Mouse (Mus musculus): ENCODE data around the gene E2f2. TPM values are rescaled to one million over a fixed set of nuclear protein-coding genes. Genes with fewer than 3 reads are reported as not detected.

E2f2 gene
- polyA plus RNA-seq, 1 experiment from 2014 or later: 16.1 TPM

DNA sequence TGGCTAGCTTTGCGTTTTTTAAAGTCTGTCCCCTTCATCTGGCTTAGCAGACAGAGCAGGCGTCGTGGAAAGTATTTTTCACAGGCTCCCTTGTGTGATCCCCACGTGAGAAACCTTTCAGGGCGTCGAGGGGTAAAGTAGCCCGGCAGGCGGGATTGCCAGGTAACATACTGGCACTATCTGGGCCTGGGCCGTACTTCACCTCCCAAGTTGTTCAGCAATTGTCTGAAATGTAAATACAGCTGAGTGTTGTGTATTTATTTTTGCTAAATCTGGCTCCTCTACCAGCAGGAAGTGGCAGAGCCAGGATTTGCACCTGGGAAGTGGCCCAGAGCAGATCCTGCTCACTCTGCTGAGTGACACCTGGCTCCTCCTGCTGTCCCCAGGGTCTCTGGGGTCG lies 44.9 kb downstream of the E2f2 start:
- Histone ChIP-seq H3K36me3 (no peaks in the 10 kb centered on the region), H3K27me3 (no peaks in the 10 kb centered on the region), H3K4me1 (peaks cover 36% of the 10 kb centered on the region), H3K4me3 (no peak overlapping the region), H3K4me2 (no peak overlapping the region), H3K9me3 (no peaks in the 10 kb centered on the region), H3K9ac (no peak overlapping the region), H3K27ac (peak overlapping the region; percentile 4; the same call in 1 of the 2 replicates)
- no peak for ATAC-seq (ENCODE audit: borderline replicate concordance, extremely low read depth, low FRiP score, low TSS enrichment)
- WGBS: 27% methylated on average over 10 of the region's 10 CpGs

DNA sequence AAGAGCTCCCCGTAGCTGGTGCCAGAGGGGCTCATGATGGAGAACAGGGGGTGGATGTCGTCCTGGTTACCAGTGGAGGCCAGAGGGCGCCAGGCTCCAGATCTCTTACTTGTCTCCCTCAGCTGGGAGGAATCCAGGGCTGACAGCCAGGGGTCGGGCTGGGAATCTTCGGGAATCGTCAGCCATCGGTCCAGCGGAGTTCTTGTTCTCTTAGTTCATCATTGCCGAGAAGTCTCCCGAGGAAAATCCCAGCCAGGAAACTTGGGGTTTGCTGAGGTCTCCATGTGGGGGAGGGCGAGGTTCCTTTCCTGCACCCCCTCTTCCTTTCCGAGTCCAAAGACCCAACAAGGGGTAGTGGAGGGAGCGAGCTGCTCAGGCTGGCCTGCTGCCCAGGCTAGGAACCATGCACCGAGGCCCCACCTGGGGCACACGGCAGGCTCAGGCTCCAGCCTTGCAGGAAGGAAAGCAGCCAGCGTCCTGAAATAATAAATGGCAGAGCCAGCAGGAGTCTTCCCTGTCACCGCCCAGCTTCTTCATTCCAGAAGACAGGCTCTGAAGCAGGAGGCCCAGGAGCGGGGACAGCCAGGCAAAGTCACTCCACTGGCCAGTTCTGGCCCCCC lies 46.5 kb downstream of the E2f2 start:
- WGBS: 12% methylated on average over 18 of the region's 18 CpGs
- H3K9me3 ChIP-seq: no peaks in the 10 kb centered on the region
- peak; percentile 40; the same call in 1 of the 2 replicates for ATAC-seq (ENCODE audit: borderline replicate concordance, extremely low read depth, low FRiP score, low TSS enrichment)
- 0 out of 2 replicates have a peak overlapping the region, but pooled peaks have one; percentile 13 for H3K9ac ChIP-seq
- H3K27me3 ChIP-seq: no peaks in the 10 kb centered on the region
- H3K27ac ChIP-seq: peak overlapping the region; percentile 93
- no peaks in the 10 kb centered on the region for H3K36me3 ChIP-seq
- peaks cover 31% of the 10 kb centered on the region for H3K4me1 ChIP-seq
- H3K4me3 ChIP-seq: no peak overlapping the region
- peak overlapping the region; percentile 45 for H3K4me2 ChIP-seq

DNA sequence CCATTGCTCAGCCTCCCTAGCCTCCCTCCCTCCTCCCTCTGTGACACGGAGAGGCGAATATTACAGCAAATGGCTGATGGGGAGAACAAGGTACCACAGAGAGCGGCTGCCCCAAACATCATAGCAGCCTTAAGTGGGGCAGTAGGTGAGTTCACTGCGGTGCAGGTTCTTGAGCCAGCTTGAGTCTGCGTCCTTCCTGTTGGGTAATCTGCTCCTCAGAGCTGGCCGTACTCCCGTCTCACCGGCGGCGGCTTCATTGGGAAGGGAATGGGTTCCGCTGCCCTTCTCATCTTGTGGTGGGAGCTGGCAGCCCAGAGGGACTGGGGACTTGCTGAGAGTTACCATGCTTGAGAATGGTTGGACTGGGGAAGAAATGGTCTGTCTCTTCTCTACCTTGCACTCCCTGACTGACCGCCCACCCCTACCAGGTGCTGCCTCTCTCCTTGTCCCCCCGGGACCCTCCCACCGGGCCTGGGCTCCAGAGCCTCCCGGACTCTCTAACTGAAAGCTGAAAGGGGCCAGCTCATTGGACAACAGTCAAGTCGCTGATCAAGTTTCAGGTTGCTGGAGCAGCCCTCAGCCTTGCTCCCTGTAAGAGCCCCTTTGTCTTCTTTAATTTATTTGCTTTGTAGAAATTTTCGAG lies 48.1 kb downstream of the E2f2 start:
- no peaks in the 10 kb centered on the region for H3K27me3 ChIP-seq
- 15% methylated on average over 17 of the region's 17 CpGs for WGBS
- peak; percentile 62 for ATAC-seq (ENCODE audit: borderline replicate concordance, extremely low read depth, low FRiP score, low TSS enrichment)
- no peaks in the 10 kb centered on the region for H3K36me3 ChIP-seq
- no peaks in the 10 kb centered on the region for H3K9me3 ChIP-seq
- H3K4me3 ChIP-seq: peak overlapping the region; percentile 18; the same call in 1 of the 2 replicates
- 0 out of 2 replicates have a peak overlapping the region, but pooled peaks have one; percentile 4 for H3K9ac ChIP-seq
- peak overlapping the region; percentile 93 for H3K27ac ChIP-seq
- peaks cover 38% of the 10 kb centered on the region for H3K4me1 ChIP-seq
- H3K4me2 ChIP-seq: peak overlapping the region; percentile 45

DNA sequence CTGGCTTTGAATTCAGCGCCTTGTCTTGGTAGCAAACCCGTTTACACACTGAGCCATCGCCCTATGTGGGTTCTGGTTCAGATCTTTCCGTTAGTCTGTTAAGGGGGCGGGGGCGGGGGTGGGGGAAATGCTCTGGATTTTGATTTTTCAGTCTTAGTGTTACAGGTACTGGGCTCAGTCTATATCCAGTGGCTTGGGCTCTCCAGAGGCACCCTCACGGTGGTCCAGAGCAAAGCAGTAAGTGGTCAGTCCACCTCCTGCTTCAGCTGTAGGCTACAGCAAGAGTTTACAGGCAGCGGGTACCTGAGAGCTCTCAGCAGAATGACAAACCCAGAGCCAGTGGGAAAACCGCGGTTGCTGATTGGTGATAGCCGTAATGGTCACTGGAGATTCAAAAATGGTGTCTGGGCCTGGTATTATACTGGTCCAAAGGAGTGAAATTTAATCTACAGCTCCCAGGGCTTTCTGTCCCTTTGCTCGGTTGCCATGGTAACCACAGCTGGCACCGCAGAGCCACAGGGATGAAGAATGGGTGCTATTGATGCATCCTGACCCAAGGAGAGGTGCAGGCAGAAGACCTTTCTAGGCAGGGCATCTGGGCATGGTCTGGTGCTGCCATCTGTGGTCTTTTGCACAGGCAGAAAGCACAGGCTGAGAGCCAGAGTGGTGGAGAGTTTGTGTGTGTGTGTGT lies 51.5 kb downstream of the E2f2 start:
- Histone ChIP-seq H3K27me3 (no peaks in the 10 kb centered on the region), H3K4me2 (no peak overlapping the region), H3K4me3 (no peak overlapping the region), H3K9me3 (no peaks in the 10 kb centered on the region), H3K4me1 (peaks cover 27% of the 10 kb centered on the region), H3K36me3 (no peaks in the 10 kb centered on the region), H3K27ac (no peak overlapping the region), H3K9ac (no peak overlapping the region)
- no peak for ATAC-seq (ENCODE audit: borderline replicate concordance, extremely low read depth, low FRiP score, low TSS enrichment)
- WGBS: 60% methylated on average over 13 of the region's 13 CpGs

DNA sequence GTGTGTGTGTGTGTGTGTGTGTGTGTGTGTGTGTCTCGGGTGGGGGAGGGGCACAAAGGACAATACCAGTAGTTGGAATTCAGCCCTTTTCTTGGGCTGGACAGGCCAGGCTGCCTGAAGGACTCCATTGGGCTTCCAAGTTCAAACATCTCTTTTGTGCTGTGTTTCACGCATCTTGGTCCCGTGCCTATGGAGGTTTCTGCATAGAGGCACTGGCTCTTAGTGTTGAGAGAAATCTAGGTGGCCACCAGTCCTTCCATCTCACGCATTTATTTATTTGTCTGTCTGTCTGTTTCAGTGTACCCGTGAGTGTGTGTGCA lies 52.0 kb downstream of the E2f2 start:
- Histone ChIP-seq H3K4me2 (no peak overlapping the region), H3K9me3 (no peaks in the 10 kb centered on the region), H3K4me3 (no peak overlapping the region), H3K36me3 (no peaks in the 10 kb centered on the region), H3K4me1 (peaks cover 25% of the 10 kb centered on the region), H3K27me3 (no peaks in the 10 kb centered on the region), H3K27ac (no peak overlapping the region), H3K9ac (no peak overlapping the region)
- 47% methylated on average over 5 of the region's 5 CpGs for WGBS
- ATAC-seq (ENCODE audit: borderline replicate concordance, extremely low read depth, low FRiP score, low TSS enrichment): no peak

DNA sequence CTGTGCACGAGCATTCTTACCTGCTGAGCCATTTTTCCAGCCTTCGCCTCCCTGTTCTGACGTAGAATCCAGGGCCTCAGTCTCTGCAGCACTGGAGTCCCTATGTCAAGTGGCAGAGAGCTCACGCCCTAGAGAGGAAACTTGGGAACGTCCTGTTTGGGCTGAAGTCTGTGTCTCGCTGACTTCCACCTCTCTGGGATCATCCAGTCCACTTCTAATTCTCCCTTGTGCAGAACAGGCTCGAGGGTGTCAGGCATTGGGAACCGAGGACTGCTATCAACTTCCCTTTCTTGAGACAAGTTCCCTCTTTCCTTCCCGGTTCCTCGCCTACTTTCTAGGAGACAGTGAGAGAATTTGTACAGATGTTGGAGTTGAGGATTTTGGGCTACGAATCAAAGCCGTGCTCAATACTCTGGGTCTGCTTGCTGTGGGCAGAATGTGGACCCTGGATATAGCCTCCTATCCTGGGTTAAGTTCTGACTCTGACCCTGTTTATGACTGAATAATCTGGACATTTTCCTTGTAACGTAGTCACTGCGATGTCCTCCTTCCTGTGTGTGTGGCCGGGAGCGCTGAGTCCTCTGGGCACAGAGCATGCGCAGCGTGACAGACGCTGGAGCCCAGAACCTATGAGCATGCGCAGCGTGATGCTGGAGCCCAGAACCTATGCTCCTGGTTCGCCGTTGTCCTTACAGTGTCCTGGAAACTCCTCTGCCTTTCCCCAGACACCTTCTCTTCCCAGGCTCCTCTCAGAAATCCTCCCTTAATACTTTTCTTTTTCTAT lies 52.7 kb downstream of the E2f2 start:
- WGBS: 68% methylated on average over 23 of the region's 23 CpGs

DNA sequence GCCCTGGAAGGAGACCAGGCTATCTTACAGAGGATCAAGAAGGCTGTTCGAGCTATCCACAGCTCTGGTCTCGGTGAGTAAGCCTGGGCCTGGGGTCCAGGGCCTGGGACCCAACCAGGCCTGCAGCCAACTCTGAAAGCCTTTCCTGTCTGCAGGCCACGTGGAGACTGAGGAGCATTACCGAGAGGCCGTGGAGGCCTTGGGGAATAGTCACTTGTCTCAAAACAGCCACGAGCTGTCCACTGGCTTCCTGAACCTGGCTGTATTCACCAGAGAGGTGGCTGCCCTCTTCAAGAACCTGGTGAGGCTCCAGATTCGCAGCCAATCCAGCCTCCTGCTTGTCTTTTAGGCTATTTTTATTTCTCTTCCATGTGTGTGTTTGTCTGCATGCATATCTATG lies 55.2 kb downstream of the E2f2 start:
- WGBS: 64% methylated on average over 7 of the region's 7 CpGs
- H3K27me3 ChIP-seq: no peaks in the 10 kb centered on the region
- no peak overlapping the region for H3K27ac ChIP-seq
- H3K9ac ChIP-seq: no peak overlapping the region
- ATAC-seq (ENCODE audit: borderline replicate concordance, extremely low read depth, low FRiP score, low TSS enrichment): no peak
- H3K9me3 ChIP-seq: no peaks in the 10 kb centered on the region
- H3K4me2 ChIP-seq: no peak overlapping the region
- H3K36me3 ChIP-seq: no peaks in the 10 kb centered on the region
- peaks cover 16% of the 10 kb centered on the region for H3K4me1 ChIP-seq
- no peak overlapping the region for H3K4me3 ChIP-seq

More for the DNA sequence above, 52.7 kb downstream of the E2f2 start:
- no peak for ATAC-seq (ENCODE audit: borderline replicate concordance, extremely low read depth, low FRiP score, low TSS enrichment)
- Histone ChIP-seq H3K9ac (no peak overlapping the region), H3K27me3 (no peaks in the 10 kb centered on the region), H3K36me3 (no peaks in the 10 kb centered on the region), H3K4me2 (no peak overlapping the region), H3K9me3 (no peaks in the 10 kb centered on the region), H3K27ac (no peak overlapping the region), H3K4me1 (peaks cover 19% of the 10 kb centered on the region), H3K4me3 (no peak overlapping the region)

DNA sequence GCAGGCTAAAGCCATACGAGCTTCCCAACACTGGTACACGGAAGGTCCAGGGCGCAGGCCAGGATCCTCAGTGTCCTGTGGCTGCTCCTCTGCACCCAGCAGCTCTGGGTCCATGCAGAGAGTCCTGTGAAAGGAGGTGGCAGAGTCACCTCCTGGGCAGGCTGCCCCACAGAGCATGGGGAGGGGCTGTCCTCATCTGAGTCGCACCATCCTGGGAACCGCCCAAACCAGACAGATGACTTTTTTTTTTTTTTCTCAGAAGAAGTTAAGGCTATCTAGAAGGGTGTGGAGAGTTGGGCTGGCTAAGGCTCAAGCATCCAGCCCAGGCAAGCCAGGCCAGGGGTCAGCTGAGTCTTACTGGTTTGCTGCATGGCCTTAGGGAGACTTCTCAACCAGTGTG lies 56.4 kb downstream of the E2f2 start:
- peaks cover 15% of the 10 kb centered on the region for H3K4me1 ChIP-seq
- no peak overlapping the region for H3K9ac ChIP-seq
- H3K27me3 ChIP-seq: no peaks in the 10 kb centered on the region
- no peaks in the 10 kb centered on the region for H3K36me3 ChIP-seq
- H3K27ac ChIP-seq: no peak overlapping the region
- H3K4me3 ChIP-seq: no peak overlapping the region
- no peaks in the 10 kb centered on the region for H3K9me3 ChIP-seq
- H3K4me2 ChIP-seq: no peak overlapping the region
- 64% methylated on average over 5 of the region's 5 CpGs for WGBS
- peak; percentile 72; the same call in 1 of the 2 replicates for ATAC-seq (ENCODE audit: borderline replicate concordance, extremely low read depth, low FRiP score, low TSS enrichment)

DNA sequence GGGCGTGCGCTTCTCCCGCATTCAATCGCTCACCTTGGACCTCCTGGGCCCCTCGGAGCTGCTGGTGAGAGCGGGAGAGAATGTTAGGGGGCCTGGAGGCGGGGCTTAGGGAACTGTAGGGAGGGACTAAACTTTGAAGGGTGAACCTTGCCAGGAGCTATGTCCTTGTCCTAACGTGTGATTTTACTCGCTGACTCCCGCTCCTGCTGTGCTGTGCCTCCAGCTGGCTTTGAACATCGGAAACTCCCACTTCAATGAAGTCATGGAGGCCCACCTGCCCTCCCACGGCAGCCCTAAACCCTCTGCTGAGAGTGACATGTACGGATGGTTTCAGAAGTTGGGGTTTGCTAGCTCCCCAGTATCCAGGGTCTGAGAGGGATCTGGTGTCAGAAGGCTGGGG lies 66.5 kb downstream of the E2f2 start:
- no peak overlapping the region for H3K4me3 ChIP-seq
- no peaks in the 10 kb centered on the region; the same call in 1 of the 2 replicates for H3K36me3 ChIP-seq
- peaks cover 6% of the 10 kb centered on the region; the same call in 1 of the 2 replicates for H3K4me1 ChIP-seq
- peaks cover 16% of the 10 kb centered on the region; the same call in 1 of the 2 replicates for H3K27me3 ChIP-seq
- H3K4me2 ChIP-seq: no peak overlapping the region
- 34% methylated on average over 13 of the region's 13 CpGs for WGBS
- no peak overlapping the region for H3K27ac ChIP-seq
- ATAC-seq (ENCODE audit: borderline replicate concordance, extremely low read depth, low FRiP score, low TSS enrichment): no peak
- no peaks in the 10 kb centered on the region for H3K9me3 ChIP-seq
- no peak overlapping the region for H3K9ac ChIP-seq

DNA sequence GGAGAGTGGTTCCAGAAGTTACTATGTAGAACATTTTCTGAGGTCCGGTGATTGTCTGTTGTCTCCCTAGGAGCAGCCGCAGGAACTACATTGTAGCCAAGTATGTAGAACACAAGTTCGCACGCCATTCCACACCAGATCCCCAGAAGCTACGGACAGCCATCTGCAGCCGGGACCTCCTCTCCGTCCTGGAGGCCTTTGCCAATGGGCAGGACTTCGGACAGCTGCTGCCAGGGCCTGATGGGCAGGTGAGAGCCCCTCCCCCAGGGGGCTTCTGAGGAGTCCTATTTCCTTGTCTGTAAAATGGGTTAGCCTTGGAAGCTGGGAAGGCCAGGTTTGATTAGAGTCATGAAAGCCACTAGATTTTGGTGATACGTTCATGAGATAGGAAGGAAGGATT lies 66.9 kb downstream of the E2f2 start:
- Histone ChIP-seq H3K9ac (no peak overlapping the region), H3K4me1 (peaks cover 6% of the 10 kb centered on the region; the same call in 1 of the 2 replicates), H3K9me3 (no peaks in the 10 kb centered on the region), H3K27me3 (peaks cover 16% of the 10 kb centered on the region; the same call in 1 of the 2 replicates), H3K4me2 (no peak overlapping the region), H3K36me3 (no peaks in the 10 kb centered on the region; the same call in 1 of the 2 replicates), H3K27ac (no peak overlapping the region), H3K4me3 (no peak overlapping the region)
- 76% methylated on average over 9 of the region's 9 CpGs for WGBS
- ATAC-seq (ENCODE audit: borderline replicate concordance, extremely low read depth, low FRiP score, low TSS enrichment): no peak

DNA sequence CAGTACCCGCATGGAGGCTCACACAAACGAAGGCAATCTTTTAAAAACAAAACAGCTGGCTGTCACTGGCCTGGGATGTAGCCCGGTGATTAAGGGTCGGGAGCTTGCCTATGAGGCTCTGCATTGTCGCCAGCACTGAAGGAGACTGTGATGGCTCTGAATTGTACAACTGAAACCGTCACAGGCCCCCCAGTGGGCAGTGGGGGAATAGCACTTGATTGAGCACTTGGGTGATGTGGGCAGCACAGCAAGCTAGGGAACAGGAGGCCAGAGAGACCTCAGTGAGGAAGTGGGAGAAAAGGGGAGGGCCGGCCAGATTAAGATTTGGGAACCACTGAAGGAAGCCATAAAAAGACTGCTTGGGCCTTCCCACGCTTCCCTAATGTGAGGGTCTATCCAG lies 67.4 kb downstream of the E2f2 start:
- WGBS: 18% methylated on average over 8 of the region's 8 CpGs
- no peaks in the 10 kb centered on the region; the same call in 1 of the 2 replicates for H3K36me3 ChIP-seq

More for the DNA sequence above, 67.4 kb downstream of the E2f2 start:
- Histone ChIP-seq H3K9me3 (no peaks in the 10 kb centered on the region), H3K4me2 (no peak overlapping the region), H3K4me1 (peaks cover 6% of the 10 kb centered on the region; the same call in 1 of the 2 replicates), H3K4me3 (no peak overlapping the region), H3K9ac (no peak overlapping the region), H3K27me3 (peaks cover 16% of the 10 kb centered on the region; the same call in 1 of the 2 replicates), H3K27ac (no peak overlapping the region)
- ATAC-seq (ENCODE audit: borderline replicate concordance, extremely low read depth, low FRiP score, low TSS enrichment): no peak
